Mouse (Mus musculus) testis, adult 2 months (tissue): ENCODE measurements around the gene Acbd3.

ENCODE experiments used
- CTCF ChIP-seq: fragments of 200-500 bp; IDR thresholded peaks from 2 replicates; pipeline ENCODE4 v1.5.1; 2012; ENCODE audit warnings: low read depth, mild to moderate bottlenecking, inconsistent platforms, low read length, moderate library complexity; ENCODE audit not compliant: control insufficient read depth, insufficient read depth, insufficient replicate concordance
- POLR2A ChIP-seq: fragments of 200-500 bp; IDR thresholded peaks from 2 replicates; pipeline ENCODE4 v1.6.1; 2012; ENCODE audit warnings: low read depth, mild to moderate bottlenecking, inconsistent platforms, low read length, moderate library complexity; ENCODE audit not compliant: control insufficient read depth

DNA sequence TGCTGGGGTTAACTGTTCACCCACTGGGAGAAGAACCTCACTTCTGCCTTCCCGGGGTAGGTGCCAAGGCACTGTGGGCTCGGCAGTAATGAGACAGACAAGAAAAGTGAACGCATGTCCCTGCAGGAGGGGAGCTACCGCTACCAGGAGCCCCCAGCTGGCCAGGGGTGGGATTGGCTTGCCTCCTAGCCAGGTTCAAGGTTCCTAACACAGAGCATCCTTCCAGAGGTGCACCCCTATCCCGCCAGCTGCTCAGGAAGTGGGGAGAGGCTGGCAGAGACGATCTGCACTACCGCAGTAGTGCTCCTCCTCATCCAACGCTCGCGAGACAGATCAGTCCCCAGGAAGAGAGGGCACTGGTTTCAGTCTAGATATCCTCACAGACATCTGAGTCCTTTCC lies 49.5 kb downstream of the Acbd3 start:
- TF ChIP-seq CTCF, result no peak
- no peak for TF ChIP-seq POLR2A
